Mouse (Mus musculus) bone marrow, adult 2 months (tissue): ENCODE measurements around the gene Morn3.

Source experiments
- CTCF ChIP-seq: fragments of 200-500 bp; IDR thresholded peaks from 2 replicates; pipeline ENCODE4 v1.5.1; 2011; ENCODE audit warnings: low read length, control low read depth; ENCODE audit not compliant: control insufficient read depth, insufficient read depth
- POLR2A ChIP-seq: fragments of 200-500 bp; IDR thresholded peaks from 2 replicates; pipeline ENCODE4 v1.6.1; 2011; ENCODE audit warnings: low read depth, mild to moderate bottlenecking, control low read depth, low read length, borderline replicate concordance; ENCODE audit not compliant: control insufficient read depth

GRCm38 (mm10) chr5:123093077-123093633 is 46.3 kb upstream of the Morn3 start:
- TF ChIP-seq POLR2A, result 0 out of 2 replicates have a peak, but pooled peaks have one; percentile 6
- no peak for TF ChIP-seq CTCF
